Mouse (Mus musculus) WW6 (cell line): ENCODE results near the gene Abca7.

ENCODE experiments used
- DNase-seq: peaks from one replicate; pipeline ENCODE4 v3.0.0-alpha.2; 2013; ENCODE audit warnings: low read depth, low spot score

Abca7 gene

DNA sequence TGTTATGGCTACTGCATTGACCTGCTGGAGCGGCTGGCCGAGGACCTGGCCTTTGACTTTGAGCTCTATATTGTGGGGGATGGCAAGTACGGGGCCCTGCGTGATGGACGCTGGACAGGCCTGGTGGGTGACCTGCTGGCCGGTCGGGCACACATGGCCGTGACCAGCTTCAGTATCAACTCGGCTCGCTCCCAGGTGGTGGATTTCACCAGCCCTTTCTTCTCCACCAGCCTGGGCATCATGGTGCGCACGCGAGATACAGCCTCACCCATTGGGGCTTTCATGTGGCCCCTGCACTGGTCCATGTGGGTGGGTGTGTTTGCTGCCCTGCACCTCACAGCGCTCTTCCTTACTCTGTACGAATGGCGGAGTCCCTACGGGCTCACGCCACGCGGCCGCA, 22.2 kb upstream of the Abca7 start:
- DNase-seq: no peak

GRCm38 (mm10) chr10:79974668-79975067, 21.6 kb upstream of the Abca7 start:
- no peak for DNase-seq

GRCm38 (mm10) chr10:79976071-79976721, 20.1 kb upstream of the Abca7 start:
- no peak for DNase-seq

DNA sequence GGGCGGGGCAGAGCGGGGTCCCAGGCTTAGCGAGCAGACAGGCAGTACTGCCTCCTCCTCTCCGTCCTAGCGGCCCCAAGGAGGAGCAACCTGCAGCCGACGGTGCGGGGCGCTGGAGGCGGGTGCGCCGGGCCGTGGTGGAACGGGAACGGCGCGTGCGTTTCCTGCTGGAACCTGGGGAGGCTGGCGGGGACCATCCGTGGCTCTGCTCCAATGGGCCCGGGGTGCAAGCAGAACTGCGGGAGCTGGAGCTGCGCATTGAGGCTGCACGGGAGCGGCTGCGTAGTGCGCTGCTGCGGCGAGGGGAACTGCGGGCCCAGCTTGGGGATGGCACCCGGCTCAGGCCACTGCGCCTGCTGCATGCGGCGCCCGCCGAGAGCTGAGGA, 19.6 kb upstream of the Abca7 start:
- no peak for DNase-seq

DNA sequence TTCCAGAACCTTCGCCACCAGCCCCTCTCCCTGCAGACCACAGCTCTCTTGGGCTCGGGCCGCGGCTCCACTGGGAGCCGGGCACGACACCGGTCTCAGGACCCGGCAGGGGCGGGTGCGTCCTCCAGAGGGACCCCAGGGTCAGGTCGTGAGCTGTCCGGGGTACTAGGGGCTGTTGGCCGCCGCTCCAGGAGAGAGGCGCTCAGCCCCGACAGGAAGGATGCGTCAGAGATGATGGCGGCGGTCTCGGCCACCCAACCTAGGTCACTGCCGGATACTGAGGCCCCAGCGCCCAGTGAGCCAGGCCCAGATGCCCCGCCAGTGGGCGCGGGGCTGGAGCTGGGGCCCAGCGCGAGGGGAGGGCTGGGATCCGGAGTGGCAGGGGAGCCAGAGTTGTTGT, 19.0 kb upstream of the Abca7 start:
- no peak for DNase-seq

- DNase-seq: no peak
Observed at GRCm38 (mm10) chr10:79978061-79978460, 18.2 kb upstream of the Abca7 start.

GRCm38 (mm10) chr10:79979401-79980155, 16.7 kb upstream of the Abca7 start:
- no peak for DNase-seq

- DNase-seq: no peak
Observed at GRCm38 (mm10) chr10:79983205-79983604, 13.1 kb upstream of the Abca7 start.

DNA sequence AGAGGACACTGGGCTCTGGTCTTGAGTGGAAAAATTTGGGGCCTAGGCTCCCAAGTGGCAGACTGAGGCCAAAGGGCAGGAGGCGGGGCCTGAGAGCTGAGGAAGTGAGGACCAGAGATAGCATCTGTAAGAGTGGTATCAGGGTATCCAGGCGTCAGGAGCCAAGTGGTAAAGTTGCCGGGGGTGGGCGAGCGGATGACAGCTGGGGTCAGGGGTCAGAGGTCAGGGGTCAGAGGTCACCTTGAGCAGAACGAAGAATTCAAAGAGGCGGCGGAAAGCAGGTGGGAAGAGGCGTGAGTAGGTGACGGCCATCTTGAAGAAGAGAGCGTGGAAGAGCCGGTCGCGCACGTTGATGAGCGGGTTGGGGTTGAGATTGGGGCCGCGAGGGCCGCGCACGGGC, 12.6 kb upstream of the Abca7 start:
- DNase-seq: no peak

GRCm38 (mm10) chr10:79984195-79984816, 12.0 kb upstream of the Abca7 start, which contains the start of gene Tmem259:
Tmem259 (minus strand) TSS chr10:79984330.
- peak; percentile 79 for DNase-seq

- peak; percentile 94 for DNase-seq
Observed at GRCm38 (mm10) chr10:79984871-79985270, 11.4 kb upstream of the Abca7 start.

DNA sequence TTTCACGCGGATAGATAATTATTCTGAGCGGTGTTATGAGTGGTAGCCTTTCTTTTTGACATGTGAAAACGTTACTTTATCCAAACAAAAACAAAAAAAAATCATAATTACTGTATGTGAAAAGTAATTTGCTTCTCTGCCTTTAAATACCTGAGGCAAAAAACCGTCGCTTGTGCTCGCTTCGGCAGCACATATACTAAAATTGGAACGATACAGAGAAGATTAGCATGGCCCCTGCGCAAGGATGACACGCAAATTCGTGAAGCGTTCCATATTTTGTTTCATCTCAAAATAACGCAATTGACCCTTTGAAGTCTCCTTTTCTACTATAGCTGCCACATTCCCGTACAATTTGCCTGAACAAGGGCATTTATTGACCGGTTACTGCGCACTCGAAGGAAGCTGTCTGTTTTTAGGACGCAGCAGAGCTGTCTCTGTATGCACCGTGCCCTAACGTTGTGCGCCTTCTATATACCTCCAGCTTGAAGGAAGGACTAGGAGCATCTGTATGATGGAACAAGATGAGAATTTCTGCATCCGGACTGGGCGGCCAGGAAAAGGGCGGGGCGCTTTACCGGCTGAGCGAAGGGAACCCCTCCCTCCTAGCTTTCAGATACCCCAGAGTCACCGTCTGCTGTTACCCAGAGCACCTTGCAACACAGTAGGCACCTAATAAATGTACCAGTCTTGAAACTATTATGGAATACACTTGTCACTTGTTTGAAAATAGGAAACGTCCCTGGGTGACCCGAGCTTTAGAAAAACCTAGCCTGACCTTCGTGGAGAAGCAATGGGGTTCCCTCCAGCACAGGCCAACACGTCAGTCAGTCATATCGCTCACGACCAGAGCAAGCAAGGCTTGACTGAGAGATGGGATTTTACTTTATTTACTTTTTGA, 10.7 kb upstream of the Abca7 start:
- DNase-seq: no peak

- no peak for DNase-seq
Observed at GRCm38 (mm10) chr10:79986232-79986878, 9.9 kb upstream of the Abca7 start.

GRCm38 (mm10) chr10:79986963-79987362, 9.3 kb upstream of the Abca7 start:
- DNase-seq: peak; percentile 77

DNA sequence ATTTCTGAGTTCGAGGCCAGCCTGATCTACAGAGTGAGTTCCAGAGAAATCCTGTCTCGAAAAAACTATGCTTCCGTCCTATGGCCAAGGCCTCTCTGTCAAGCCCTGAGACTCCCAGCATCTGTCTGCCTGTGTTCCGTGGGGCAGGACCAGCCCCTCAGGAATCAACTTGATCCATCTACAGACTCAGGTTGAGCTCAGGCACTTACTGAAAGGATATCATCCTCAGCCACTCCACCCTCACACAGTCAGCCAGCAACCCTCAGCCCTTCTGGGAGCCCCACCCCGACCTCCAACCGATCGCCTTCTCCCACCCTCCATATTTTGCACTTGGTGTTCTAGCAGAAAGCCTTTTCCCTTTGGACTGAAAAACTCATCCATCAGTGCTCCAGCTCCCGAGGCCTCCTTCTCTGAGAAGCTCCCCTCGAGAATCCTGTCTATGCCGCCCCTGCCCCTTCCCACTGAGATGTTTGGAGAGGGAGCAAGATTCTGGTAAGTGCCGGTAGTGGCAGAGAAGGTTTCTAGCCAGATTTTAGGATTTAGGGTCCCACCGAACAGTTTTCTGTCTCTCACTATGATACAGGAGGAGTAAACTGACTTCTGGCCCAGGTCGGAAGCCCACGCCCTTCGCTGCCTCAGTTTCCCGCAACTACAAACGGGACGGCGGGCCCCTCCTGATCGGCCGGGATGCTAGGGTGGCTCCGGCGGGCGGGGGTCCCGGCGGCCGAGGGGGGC, 8.4 kb upstream of the Abca7 start:
- no peak for DNase-seq

DNA sequence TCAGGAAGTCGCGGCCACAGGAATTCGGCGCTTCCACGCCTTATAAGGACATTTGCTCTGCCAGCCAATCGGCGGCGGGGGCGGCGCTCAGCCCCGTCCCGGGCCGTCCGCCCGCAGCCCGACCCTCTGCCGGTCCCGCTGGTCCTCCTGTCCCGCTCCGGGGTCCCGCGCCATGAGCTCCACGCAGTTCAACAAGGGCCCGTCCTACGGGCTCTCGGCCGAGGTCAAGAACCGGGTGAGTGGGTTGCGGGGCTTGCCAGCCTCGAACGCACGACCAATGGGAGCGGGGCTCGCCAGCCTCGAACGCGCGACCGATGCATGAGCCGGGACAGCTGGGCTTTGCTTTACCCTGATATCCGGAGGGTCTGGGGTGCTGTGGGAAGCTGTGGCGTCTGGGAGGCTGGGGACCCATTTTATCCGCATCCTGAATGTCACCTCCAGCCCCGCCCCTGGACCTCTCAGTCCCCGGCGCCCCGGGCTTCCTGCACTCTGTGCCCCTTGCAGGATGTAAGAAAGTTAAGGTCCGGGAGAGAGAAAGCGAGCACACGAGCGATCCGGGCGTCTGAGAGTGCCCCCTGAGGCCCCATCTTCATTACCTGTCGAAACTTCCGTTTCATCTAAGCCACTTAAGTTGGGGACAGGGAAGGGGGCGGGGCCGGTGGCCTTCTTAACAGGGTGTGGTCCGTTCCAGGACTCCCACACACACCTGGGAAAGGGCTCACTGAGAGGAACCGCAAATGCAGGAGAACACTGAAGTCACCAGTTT, 7.6 kb upstream of the Abca7 start, which contains the start of gene Cnn2:
TSS of gene Cnn2 (plus strand) at position 79 of the 766 bp plus-strand sequence.
- DNase-seq: no peak

DNA sequence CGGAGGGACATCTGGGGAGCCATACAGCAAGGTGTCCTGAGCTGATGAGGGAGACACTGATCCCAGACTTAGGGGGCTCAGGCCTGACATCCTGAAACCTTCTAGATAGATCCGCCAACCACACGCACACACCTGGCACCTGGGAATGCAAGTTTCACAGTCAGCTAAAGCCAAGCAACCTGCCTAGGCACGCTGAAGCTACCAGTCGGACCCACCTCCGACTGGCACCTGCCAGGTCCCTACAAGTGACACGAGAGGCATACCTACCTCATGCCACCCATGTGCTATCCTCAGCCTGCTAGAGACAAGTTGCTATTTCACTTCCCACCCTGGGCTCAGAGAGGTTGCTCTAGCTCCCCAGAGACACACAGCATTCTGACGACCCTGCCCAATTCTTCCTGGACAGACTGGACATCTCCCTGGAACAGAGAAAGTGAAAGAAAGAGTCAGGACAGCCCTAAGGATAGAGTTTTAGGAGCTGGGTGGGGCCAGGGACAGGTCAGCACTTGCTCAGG, 7.0 kb upstream of the Abca7 start:
- no peak for DNase-seq

GRCm38 (mm10) chr10:79989870-79990269, 6.4 kb upstream of the Abca7 start:
- DNase-seq: no peak

DNA sequence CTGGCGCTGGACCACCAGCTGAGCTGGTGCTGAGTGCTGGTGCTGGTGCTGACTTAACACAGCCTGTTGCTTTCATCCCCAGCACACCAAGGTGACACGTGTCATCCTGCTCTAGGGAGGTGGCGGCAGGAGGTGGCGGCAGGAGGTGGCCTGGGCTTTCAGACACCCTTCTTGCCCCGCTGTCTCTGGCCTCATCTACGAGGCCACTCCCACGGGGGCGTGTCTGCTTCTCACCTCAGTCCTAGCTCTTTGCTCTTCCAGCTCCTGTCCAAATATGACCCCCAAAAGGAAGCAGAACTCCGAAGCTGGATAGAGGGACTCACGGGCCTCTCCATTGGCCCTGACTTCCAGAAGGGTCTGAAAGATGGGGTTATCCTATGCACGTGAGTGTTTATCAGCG, 5.2 kb upstream of the Abca7 start:
- no peak for DNase-seq

DNA sequence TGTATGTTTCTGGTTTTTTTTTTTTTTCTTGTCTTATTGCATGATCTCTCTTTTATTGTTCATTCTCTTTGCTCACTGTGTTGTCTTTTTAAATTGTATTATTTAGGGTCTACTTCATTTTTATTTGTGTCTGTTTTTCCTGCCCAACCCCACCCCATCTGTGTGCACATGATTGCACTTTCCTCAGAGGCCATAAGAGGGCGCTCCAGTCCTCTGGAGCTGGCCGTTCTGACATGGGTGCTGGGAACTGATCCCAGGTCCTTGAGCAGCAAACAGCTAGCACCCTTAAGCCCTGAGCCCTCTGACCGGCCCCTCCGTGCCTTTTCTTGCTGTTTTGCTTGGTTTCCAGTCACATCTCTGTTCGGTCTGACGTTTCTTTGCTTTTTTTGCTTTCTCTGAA, 4.7 kb upstream of the Abca7 start:
- no peak for DNase-seq
